Mouse (Mus musculus) CD8-positive naive resting alpha-beta T cell, adult 57 days (primary cell): ENCODE data around the gene Calhm6. TPM values are rescaled to one million over a fixed set of nuclear protein-coding genes. Genes with fewer than 3 reads are reported as not detected.

Experiments used
- total RNA-seq: library from RNA; stranded (reverse); gene quantifications from one replicate; pipeline ENCODE4 v1.2.4, GENCODE M21; 2023

Gene Calhm6
- total RNA-seq, result 15.6 TPM

GRCm38 (mm10) chr10:34127392-34128378 lies at the start of gene Calhm6:
Gene Calhm6 (minus strand): TSS chr10:34127984.

DNA sequence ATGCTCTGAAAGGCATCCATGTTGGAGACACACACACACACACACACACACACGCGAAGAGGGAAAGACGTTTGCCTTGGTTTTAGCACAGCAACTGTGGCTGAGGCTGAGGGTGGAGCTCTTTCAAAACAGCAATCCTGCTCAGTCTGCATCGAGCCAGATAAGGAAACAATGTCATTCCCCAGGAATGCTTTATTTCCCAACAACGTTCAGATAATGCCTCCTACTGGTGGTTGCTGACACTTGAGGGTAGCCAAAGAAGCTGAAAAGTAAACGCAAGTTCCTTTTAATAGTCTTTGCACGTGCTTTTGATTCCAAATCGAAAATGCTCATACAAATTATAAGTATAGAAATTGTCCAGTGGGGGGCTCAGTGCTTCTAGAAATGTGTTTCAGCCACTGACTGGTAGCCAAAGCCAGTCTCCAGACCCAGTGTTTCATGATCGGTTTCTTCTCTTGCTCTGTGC lies 31.3 kb downstream of the Calhm6 start, which contains the start of gene Calhm5:
Calhm5 (minus strand) TSS at position 102 of the 466 bp plus-strand sequence.

Other genes with a start within 250 kb of the Calhm6 start
- gene Rsph4a, start 222.9 kb downstream of the Calhm6 start, total RNA-seq, result not detected
- 62.0 TPM for gene Zup1, start 176.7 kb downstream of the Calhm6 start, total RNA-seq
- 52.4 TPM for gene Rwdd1, start 108.4 kb downstream of the Calhm6 start, total RNA-seq
- gene Trappc3l, start 90.4 kb downstream of the Calhm6 start, total RNA-seq, result not detected
- gene Calhm4, start 83.7 kb downstream of the Calhm6 start, total RNA-seq, result not detected
- not detected for gene Calhm5, start 31.5 kb downstream of the Calhm6 start, total RNA-seq
- 26.6 TPM for gene Dse, start 79.7 kb upstream of the Calhm6 start, total RNA-seq
- 105 TPM for gene Tspyl1, start 154.2 kb upstream of the Calhm6 start, total RNA-seq
- gene Tspyl4, start 169.5 kb upstream of the Calhm6 start, total RNA-seq, result 14.9 TPM